Mouse (Mus musculus) erythroblast, embryonic 14.5 days (primary cell): ENCODE data around the gene Atg16l1.

ENCODE experiments used
- GATA1 ChIP-seq: IDR thresholded peaks from 2 replicates; pipeline ENCODE4 v1.6.1; 2012; ENCODE audit warnings: low read length, inconsistent platforms, mixed read lengths
- TAL1 ChIP-seq: IDR thresholded peaks from 3 replicates; pipeline ENCODE4 v1.6.1; 2012; ENCODE audit warnings: low read length, inconsistent platforms, mixed read lengths

DNA sequence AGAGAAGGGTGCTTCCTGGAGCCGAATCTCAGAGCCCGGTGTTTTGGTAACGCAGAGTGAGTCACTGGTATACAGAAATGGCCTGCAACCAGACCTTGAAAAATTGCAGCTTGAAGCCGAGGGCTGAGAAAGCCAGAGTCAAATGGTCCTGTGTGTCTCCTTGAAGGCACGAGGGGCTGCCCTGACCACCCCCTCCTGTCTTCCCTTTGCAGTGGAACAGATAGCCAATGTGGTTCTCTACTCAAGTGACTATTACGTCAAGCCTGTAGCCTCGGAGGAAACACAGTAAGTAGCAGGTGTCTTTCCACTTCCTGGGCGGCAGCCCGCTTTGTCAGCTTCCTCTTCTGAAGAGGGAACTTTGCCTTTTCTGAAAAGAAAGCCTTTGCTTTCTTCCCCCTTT lies 72.5 kb downstream of the Atg16l1 start:
- TF ChIP-seq TAL1 (no peak), GATA1 (no peak)
